Mouse (Mus musculus): Measurements from ENCODE around the gene Smad5. TPM values are rescaled to one million over a fixed set of nuclear protein-coding genes. Genes with fewer than 3 reads are reported as not detected.

Gene Smad5
- polyA plus RNA-seq, 1 experiment from 2014 or later, result 39.7 TPM

- Histone ChIP-seq H3K27me3 (replicated peaks; ENCODE audit: control insufficient read depth, insufficient read depth, low read length) (no peaks in the 10 kb centered on the region), H3K27ac (ENCODE audit: low read depth, low read length) (peak overlapping the region; percentile 67; the same call in 1 of the 2 replicates), H3K9ac (ENCODE audit: low read length) (no peak overlapping the region), H3K4me1 (ENCODE audit: control insufficient read depth, insufficient read depth, low read length) (peaks cover 33% of the 10 kb centered on the region), H3K4me2 (ENCODE audit: low read length) (no peak overlapping the region), H3K9me3 (replicated peaks; ENCODE audit: control insufficient read depth, low read length) (no peaks in the 10 kb centered on the region), H3K4me3 (ENCODE audit: low read depth, low read length) (no peak overlapping the region), H3K36me3 (ENCODE audit: control insufficient read depth, insufficient read depth, low read length) (no peaks in the 10 kb centered on the region)
- no peak for ATAC-seq
- WGBS, result 58% methylated on average over 5 of the region's 5 CpGs
- no peak for DNase-seq (ENCODE audit: low spot score)
Observed at GRCm38 (mm10) chr13:56770786-56771185, 68.0 kb downstream of the Smad5 start.

DNA sequence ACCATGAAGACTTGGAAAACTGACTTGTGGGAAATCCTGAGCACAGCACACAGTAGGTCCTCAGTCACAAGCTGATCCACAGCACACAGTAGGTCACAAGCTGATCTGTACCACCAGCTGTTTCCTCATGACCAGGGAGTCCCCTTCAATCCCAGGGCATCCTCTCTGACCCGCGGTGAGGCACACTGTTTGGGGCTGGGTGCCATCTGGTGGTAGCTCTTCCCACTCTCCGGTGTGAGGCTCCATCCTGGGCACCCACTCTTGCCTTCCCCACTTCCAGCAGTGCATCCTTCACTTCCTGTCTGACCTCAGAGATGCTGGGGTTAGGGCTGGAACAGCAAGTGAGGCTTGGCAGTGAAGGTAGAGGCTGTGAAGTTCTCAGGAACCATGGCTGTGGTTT lies 69.8 kb downstream of the Smad5 start:
- DNase-seq (ENCODE audit: low spot score) (no peak), ATAC-seq (no peak)
- Histone ChIP-seq H3K9ac (ENCODE audit: low read length) (no peak overlapping the region), H3K27me3 (replicated peaks; ENCODE audit: control insufficient read depth, insufficient read depth, low read length) (no peaks in the 10 kb centered on the region), H3K4me1 (ENCODE audit: control insufficient read depth, insufficient read depth, low read length) (peaks cover 33% of the 10 kb centered on the region), H3K4me3 (ENCODE audit: low read depth, low read length) (no peak overlapping the region), H3K27ac (ENCODE audit: low read depth, low read length) (no peak overlapping the region), H3K9me3 (replicated peaks; ENCODE audit: control insufficient read depth, low read length) (no peaks in the 10 kb centered on the region), H3K36me3 (ENCODE audit: control insufficient read depth, insufficient read depth, low read length) (no peaks in the 10 kb centered on the region), H3K4me2 (ENCODE audit: low read length) (no peak overlapping the region)
- 61% methylated on average over 3 of the region's 3 CpGs for WGBS

- no peak for ATAC-seq
Observed at GRCm38 (mm10) chr13:56773262-56773870, 70.6 kb downstream of the Smad5 start.

GRCm38 (mm10) chr13:56774304-56774703 lies 71.5 kb downstream of the Smad5 start:
- ATAC-seq (peak; percentile 82), DNase-seq (ENCODE audit: low spot score) (peak; percentile 92)
- no peaks in the 10 kb centered on the region for H3K36me3 ChIP-seq (ENCODE audit: control insufficient read depth, insufficient read depth, low read length)
- peak overlapping the region; percentile 30; the same call in 1 of the 2 replicates for H3K4me2 ChIP-seq (ENCODE audit: low read length)
- no peaks in the 10 kb centered on the region for H3K9me3 ChIP-seq (replicated peaks; ENCODE audit: control insufficient read depth, low read length)
- H3K4me3 ChIP-seq (ENCODE audit: low read depth, low read length), result no peak overlapping the region
- H3K4me1 ChIP-seq (ENCODE audit: control insufficient read depth, insufficient read depth, low read length), result peaks cover 31% of the 10 kb centered on the region
- WGBS, result 6% methylated on average over 5 of the region's 5 CpGs
- H3K27me3 ChIP-seq (replicated peaks; ENCODE audit: control insufficient read depth, insufficient read depth, low read length), result no peaks in the 10 kb centered on the region
- peak overlapping the region; percentile 25; the same call in 1 of the 2 replicates for H3K9ac ChIP-seq (ENCODE audit: low read length)
- peak overlapping the region; percentile 86 for H3K27ac ChIP-seq (ENCODE audit: low read depth, low read length)

More at GRCm38 (mm10) chr13:56773262-56773870, 70.6 kb downstream of the Smad5 start:
- H3K4me2 ChIP-seq (ENCODE audit: low read length), result no peak overlapping the region
- H3K36me3 ChIP-seq (ENCODE audit: control insufficient read depth, insufficient read depth, low read length), result no peaks in the 10 kb centered on the region
- H3K4me1 ChIP-seq (ENCODE audit: control insufficient read depth, insufficient read depth, low read length), result peaks cover 33% of the 10 kb centered on the region
- peak overlapping the region; percentile 86 for H3K27ac ChIP-seq (ENCODE audit: low read depth, low read length)
- H3K27me3 ChIP-seq (replicated peaks; ENCODE audit: control insufficient read depth, insufficient read depth, low read length), result no peaks in the 10 kb centered on the region
- no peak overlapping the region for H3K4me3 ChIP-seq (ENCODE audit: low read depth, low read length)
- no peak for DNase-seq (ENCODE audit: low spot score)
- H3K9me3 ChIP-seq (replicated peaks; ENCODE audit: control insufficient read depth, low read length), result no peaks in the 10 kb centered on the region
- H3K9ac ChIP-seq (ENCODE audit: low read length), result 0 out of 2 replicates have a peak overlapping the region, but pooled peaks have one; percentile 21
- WGBS, result 65% methylated on average over 14 of the region's 14 CpGs

DNA sequence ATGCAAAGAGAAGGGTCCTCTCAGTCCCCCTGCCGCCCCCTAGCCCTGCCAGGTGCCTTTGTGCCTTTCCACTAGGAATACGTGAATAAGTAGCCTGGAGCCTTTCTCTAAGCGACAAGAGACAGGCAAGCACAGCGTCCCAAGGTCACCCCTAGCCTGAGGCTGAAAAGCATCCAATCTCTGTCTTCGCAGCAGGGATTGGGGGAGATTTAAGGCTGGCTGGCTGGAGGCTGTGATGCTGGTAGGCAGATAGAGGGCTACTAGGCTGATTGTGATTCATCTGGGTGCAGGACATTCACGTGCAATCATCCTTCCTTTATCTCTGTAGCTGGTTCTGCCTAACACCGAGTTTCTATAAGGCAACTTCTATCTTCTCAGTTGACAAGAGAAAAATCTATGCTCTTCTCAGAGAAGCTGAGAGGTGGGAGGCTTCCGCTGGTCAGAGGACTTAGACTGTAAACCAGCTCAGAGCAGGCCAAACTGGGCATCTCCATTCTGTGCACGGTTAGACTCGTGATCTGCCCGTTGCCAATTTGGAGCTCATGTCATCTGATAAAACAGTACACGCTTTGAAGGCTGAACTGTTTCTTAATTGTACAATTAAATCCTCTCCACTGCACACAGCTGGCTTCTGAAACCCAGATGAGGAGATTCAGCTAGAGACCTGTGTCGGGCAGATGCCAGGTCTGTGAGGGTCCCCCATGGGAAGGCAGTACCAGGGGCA lies 78.1 kb downstream of the Smad5 start:
- H3K4me3 ChIP-seq (ENCODE audit: low read depth, low read length), result no peak overlapping the region
- H3K9ac ChIP-seq (ENCODE audit: low read length), result no peak overlapping the region
- peak overlapping the region; percentile 5; the same call in 1 of the 2 replicates for H3K27ac ChIP-seq (ENCODE audit: low read depth, low read length)
- H3K36me3 ChIP-seq (ENCODE audit: control insufficient read depth, insufficient read depth, low read length), result no peaks in the 10 kb centered on the region
- H3K4me1 ChIP-seq (ENCODE audit: control insufficient read depth, insufficient read depth, low read length), result peaks cover 6% of the 10 kb centered on the region
- DNase-seq (ENCODE audit: low spot score) (no peak), ATAC-seq (0 out of 2 replicates have a peak, but pooled peaks have one; percentile 42)
- no peaks in the 10 kb centered on the region for H3K27me3 ChIP-seq (replicated peaks; ENCODE audit: control insufficient read depth, insufficient read depth, low read length)
- no peak overlapping the region for H3K4me2 ChIP-seq (ENCODE audit: low read length)
- 44% methylated on average over 13 of the region's 13 CpGs for WGBS
- no peaks in the 10 kb centered on the region for H3K9me3 ChIP-seq (replicated peaks; ENCODE audit: control insufficient read depth, low read length)

GRCm38 (mm10) chr13:56781697-56782096 lies 78.9 kb downstream of the Smad5 start:
- no peak overlapping the region for H3K4me2 ChIP-seq (ENCODE audit: low read length)
- no peak overlapping the region for H3K9ac ChIP-seq (ENCODE audit: low read length)
- no peak overlapping the region for H3K4me3 ChIP-seq (ENCODE audit: low read depth, low read length)
- H3K4me1 ChIP-seq (ENCODE audit: control insufficient read depth, insufficient read depth, low read length), result peaks cover 6% of the 10 kb centered on the region
- DNase-seq (ENCODE audit: low spot score) (no peak), ATAC-seq (no peak)
- 96% methylated on average over 3 of the region's 3 CpGs for WGBS
- H3K9me3 ChIP-seq (replicated peaks; ENCODE audit: control insufficient read depth, low read length), result no peaks in the 10 kb centered on the region
- H3K27ac ChIP-seq (ENCODE audit: low read depth, low read length), result no peak overlapping the region
- no peaks in the 10 kb centered on the region for H3K36me3 ChIP-seq (ENCODE audit: control insufficient read depth, insufficient read depth, low read length)
- H3K27me3 ChIP-seq (replicated peaks; ENCODE audit: control insufficient read depth, insufficient read depth, low read length), result no peaks in the 10 kb centered on the region

DNA sequence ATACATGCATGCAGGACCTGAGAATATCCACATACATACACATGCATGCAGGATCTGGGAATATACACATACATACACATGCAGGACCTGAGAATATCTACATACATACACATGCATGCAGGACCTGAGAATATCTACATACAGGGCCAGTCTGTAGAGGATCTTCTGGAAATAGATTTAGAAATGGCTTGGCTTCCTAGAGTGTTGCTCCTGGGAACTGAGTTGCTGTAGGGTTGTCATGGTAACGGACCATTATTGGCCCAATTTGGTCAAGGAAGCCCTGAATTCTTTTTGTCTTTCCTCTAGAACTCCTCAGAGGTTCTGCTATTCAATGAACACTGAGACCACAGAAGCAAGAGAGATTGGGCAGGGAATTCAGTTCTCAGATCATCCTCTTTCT lies 79.8 kb downstream of the Smad5 start:
- peaks cover 6% of the 10 kb centered on the region for H3K4me1 ChIP-seq (ENCODE audit: control insufficient read depth, insufficient read depth, low read length)
- H3K27ac ChIP-seq (ENCODE audit: low read depth, low read length), result no peak overlapping the region
- no peak overlapping the region for H3K4me2 ChIP-seq (ENCODE audit: low read length)
- H3K36me3 ChIP-seq (ENCODE audit: control insufficient read depth, insufficient read depth, low read length), result no peaks in the 10 kb centered on the region
- DNase-seq (ENCODE audit: low spot score) (no peak), ATAC-seq (no peak)
- no peaks in the 10 kb centered on the region for H3K9me3 ChIP-seq (replicated peaks; ENCODE audit: control insufficient read depth, low read length)
- H3K4me3 ChIP-seq (ENCODE audit: low read depth, low read length), result no peak overlapping the region
- 81% methylated on average over 1 of the region's 1 CpGs for WGBS
- no peaks in the 10 kb centered on the region for H3K27me3 ChIP-seq (replicated peaks; ENCODE audit: control insufficient read depth, insufficient read depth, low read length)
- no peak overlapping the region for H3K9ac ChIP-seq (ENCODE audit: low read length)

GRCm38 (mm10) chr13:56790683-56791082 lies 87.9 kb downstream of the Smad5 start:
- Histone ChIP-seq H3K27ac (ENCODE audit: low read depth, low read length) (no peak overlapping the region), H3K4me1 (ENCODE audit: control insufficient read depth, insufficient read depth, low read length) (peaks cover 16% of the 10 kb centered on the region), H3K4me3 (ENCODE audit: low read depth, low read length) (no peak overlapping the region), H3K27me3 (replicated peaks; ENCODE audit: control insufficient read depth, insufficient read depth, low read length) (no peaks in the 10 kb centered on the region), H3K9me3 (replicated peaks; ENCODE audit: control insufficient read depth, low read length) (no peaks in the 10 kb centered on the region), H3K36me3 (ENCODE audit: control insufficient read depth, insufficient read depth, low read length) (no peaks in the 10 kb centered on the region), H3K4me2 (ENCODE audit: low read length) (no peak overlapping the region), H3K9ac (ENCODE audit: low read length) (no peak overlapping the region)
- no peak for DNase-seq (ENCODE audit: low spot score)
- 90% methylated on average over 3 of the region's 3 CpGs for WGBS
- ATAC-seq, result no peak
